Mouse (Mus musculus) hindbrain, postnatal 0 days (tissue): ENCODE data around the gene Spem2. TPM values are rescaled to one million over a fixed set of nuclear protein-coding genes. Genes with fewer than 3 reads are reported as not detected.

ENCODE experiments used
- ATAC-seq: fragments of 200-750 bp; cut with Nextera tagmentation; 2 replicates; pipeline ENCODE4 v1.8.0; 2017; ENCODE audit warnings: mild to moderate bottlenecking, moderate TSS enrichment, moderate library complexity
- DNase-seq: peaks from one replicate; pipeline ENCODE4 v3.0.0-alpha.2; 2015; ENCODE audit warnings: low spot score
- H3K27ac ChIP-seq: fragments of 300-500 bp; sonication (generic); 2 replicates; pipeline ENCODE4 v1.5.1; 2014; ENCODE audit warnings: mild to moderate bottlenecking
- H3K27me3 ChIP-seq: fragments of 300-500 bp; sonication (generic); 2 replicates; pipeline ENCODE4 v1.6.1; 2014; ENCODE audit warnings: low read length, mixed read lengths; ENCODE audit not compliant: insufficient read depth
- H3K36me3 ChIP-seq: fragments of 300-500 bp; sonication (generic); 2 replicates; pipeline ENCODE4 v1.6.1; 2014; ENCODE audit warnings: low read length, mixed read lengths; ENCODE audit not compliant: insufficient read depth
- H3K4me1 ChIP-seq: fragments of 300-500 bp; sonication (generic); 2 replicates; pipeline ENCODE4 v1.6.1; 2014; ENCODE audit warnings: antibody characterized with exemption, low read length, mixed read lengths; ENCODE audit not compliant: insufficient read depth
- H3K4me2 ChIP-seq: fragments of 300-500 bp; sonication (generic); 2 replicates; pipeline ENCODE4 v1.6.1; 2014; ENCODE audit warnings: low read depth, mild to moderate bottlenecking, low read length, moderate library complexity, mixed read lengths
- H3K4me3 ChIP-seq: fragments of 300-500 bp; sonication (generic); 2 replicates; pipeline ENCODE4 v1.5.1; 2014; ENCODE audit warnings: low read length
- H3K9ac ChIP-seq: fragments of 300-500 bp; sonication (generic); replicated peaks from 2 replicates; pipeline ENCODE4 v1.6.1; 2014; ENCODE audit warnings: mild to moderate bottlenecking, low read length, moderate library complexity, mixed read lengths
- H3K9me3 ChIP-seq: fragments of 300-500 bp; sonication (generic); 2 replicates; pipeline ENCODE4 v1.6.1; 2016; ENCODE audit warnings: low read length, mixed read lengths
- CTCF ChIP-seq: IDR thresholded peaks from 2 replicates; pipeline ENCODE4 v1.5.1; 2016; ENCODE audit warnings: antibody characterized with exemption, control low read depth, low read depth
- WGBS: fragments of 180-500 bp; shearing (Covaris S2); extraction: QIAGEN DNeasy Blood & Tissue Kit; methylation state at CpG from one replicate; pipeline ENCODE4 v1.1.7; 2014; 5-methylcytosine and 5-hydroxymethylcytosine counted together
- polyA plus RNA-seq: library from polyadenylated mRNA; unstranded; fragments of >200 nt; fragmentation: Nextera tagmentation; extraction: Ambion mirVana; gene quantifications from 2 replicates; pipeline ENCODE4 v1.2.1, GENCODE M21; 2015
- total RNA-seq: library from RNA; depleted of rRNA; stranded (reverse); fragments of >200 nt; gene quantifications from 2 replicates; pipeline ENCODE4 v1.2.3, GENCODE M21; 2014

Gene Spem2
- total and polyA plus RNA-seq, 2 experiments from 2014 or later = not detected

- ATAC-seq = no peak
- no peaks in the 10 kb centered on the region for H3K9me3 ChIP-seq
- H3K36me3 ChIP-seq = no peaks in the 10 kb centered on the region
- no peak overlapping the region for H3K4me2 ChIP-seq
- WGBS = 76% methylated on average over 4 of the region's 4 CpGs
- TF ChIP-seq CTCF = peak; percentile 38
- H3K4me1 ChIP-seq = peaks cover 18% of the 10 kb centered on the region
- peaks cover 20% of the 10 kb centered on the region for H3K27me3 ChIP-seq
- no peak for DNase-seq
- no peak overlapping the region for H3K9ac ChIP-seq
- H3K27ac ChIP-seq = no peak overlapping the region
- H3K4me3 ChIP-seq = no peak overlapping the region
Observed at GRCm38 (mm10) chr11:69806378-69806777, 11.9 kb downstream of the Spem2 start.

- Histone ChIP-seq H3K4me1 (peaks cover 20% of the 10 kb centered on the region), H3K9ac (peak within 1 kb of the TSS; percentile 9; the same call in 1 of the 2 replicates), H3K36me3 (no peaks in the 10 kb centered on the region), H3K27me3 (peaks cover 20% of the 10 kb centered on the region), H3K27ac (no peak within 1 kb of the TSS), H3K4me3 (0 out of 2 replicates have a peak within 1 kb of the TSS, but pooled peaks have one; percentile 2), H3K9me3 (no peaks in the 10 kb centered on the region), H3K4me2 (peak within 1 kb of the TSS; percentile 95)
- DNase-seq = no peak
- no peak for TF ChIP-seq CTCF
- ATAC-seq = no peak
- WGBS = 9% methylated on average over 29 of the region's 29 CpGs
Observed at GRCm38 (mm10) chr11:69804972-69805909, 13.0 kb downstream of the Spem2 start, which contains the start of gene Tmem102. Tmem102 (minus strand) TSS chr11:69805624.

- Histone ChIP-seq H3K9ac (peak overlapping the region; percentile 9; the same call in 1 of the 2 replicates), H3K9me3 (no peaks in the 10 kb centered on the region), H3K36me3 (no peaks in the 10 kb centered on the region), H3K4me3 (0 out of 2 replicates have a peak overlapping the region, but pooled peaks have one; percentile 2), H3K27ac (no peak overlapping the region), H3K27me3 (peaks cover 20% of the 10 kb centered on the region), H3K4me2 (peak overlapping the region; percentile 95), H3K4me1 (peaks cover 25% of the 10 kb centered on the region)
- TF ChIP-seq CTCF = no peak
- DNase-seq (no peak), ATAC-seq (no peak)
- 8% methylated on average over 12 of the region's 12 CpGs for WGBS
Observed at GRCm38 (mm10) chr11:69804652-69804940, 13.7 kb downstream of the Spem2 start.

GRCm38 (mm10) chr11:69803786-69804651 is 14.2 kb downstream of the Spem2 start:
- DNase-seq = peak; percentile 85
- peaks cover 31% of the 10 kb centered on the region for H3K4me1 ChIP-seq

GRCm38 (mm10) chr11:69803328-69803727 is 14.9 kb downstream of the Spem2 start:
- peak overlapping the region; percentile 95 for H3K4me2 ChIP-seq
- peak overlapping the region; percentile 92 for H3K27ac ChIP-seq
- H3K9me3 ChIP-seq = no peaks in the 10 kb centered on the region
- no peak for ATAC-seq
- 1% methylated on average over 12 of the region's 12 CpGs for WGBS
- TF ChIP-seq CTCF = no peak
- H3K4me1 ChIP-seq = peaks cover 33% of the 10 kb centered on the region
- no peaks in the 10 kb centered on the region for H3K36me3 ChIP-seq
- H3K9ac ChIP-seq = peak overlapping the region; percentile 71
- DNase-seq = no peak
- peaks cover 20% of the 10 kb centered on the region for H3K27me3 ChIP-seq
- H3K4me3 ChIP-seq = peak overlapping the region; percentile 60

More at GRCm38 (mm10) chr11:69803786-69804651, 14.2 kb downstream of the Spem2 start:
- ATAC-seq = peak; percentile 22; the same call in 1 of the 2 replicates
- H3K27ac ChIP-seq = peak overlapping the region; percentile 92; the same call in 1 of the 2 replicates
- peaks cover 20% of the 10 kb centered on the region for H3K27me3 ChIP-seq
- peak; percentile 48 for TF ChIP-seq CTCF
- H3K36me3 ChIP-seq = no peaks in the 10 kb centered on the region
- peak overlapping the region; percentile 95 for H3K4me2 ChIP-seq
- peak overlapping the region; percentile 71 for H3K9ac ChIP-seq
- H3K9me3 ChIP-seq = no peaks in the 10 kb centered on the region
- WGBS = 2% methylated on average over 60 of the region's 60 CpGs
- H3K4me3 ChIP-seq = peak overlapping the region; percentile 60

GRCm38 (mm10) chr11:69802648-69803105 is 15.6 kb downstream of the Spem2 start:
- Histone ChIP-seq H3K27ac (peak overlapping the region; percentile 92), H3K4me3 (peak overlapping the region; percentile 60), H3K4me2 (peak overlapping the region; percentile 95), H3K9ac (peak overlapping the region; percentile 71), H3K4me1 (peaks cover 33% of the 10 kb centered on the region), H3K36me3 (no peaks in the 10 kb centered on the region), H3K9me3 (no peaks in the 10 kb centered on the region), H3K27me3 (peaks cover 20% of the 10 kb centered on the region)
- WGBS = under 1% methylated on average over 33 of the region's 33 CpGs
- peak; percentile 87 for DNase-seq
- TF ChIP-seq CTCF = no peak
- peak; percentile 13; the same call in 1 of the 2 replicates for ATAC-seq
